8 mouse cellular contexts compared by ENCODE assay signal in genomic region chr8:54779317-54780133, GRCm38 (mm10).
DNase-seq lines count a peak whose midpoint lies in the region; ATAC-seq and TF ChIP-seq lines count a peak whose summit lies in the region.

No protein-coding gene starts in this region.

- no peak for TF ChIP-seq POLR2A in brain, embryonic 14.5 days (IDR thresholded peaks at IDR 0.05; ENCODE audit: borderline replicate concordance, extremely low read depth, insufficient read depth, insufficient read length, poor library complexity, severe bottlenecking)

- peak overlapping the region; percentile 63 for H3K9ac ChIP-seq in forebrain, embryonic 16.5 days (replicated peaks; ENCODE audit: low read depth, low read length)
- H3K9ac ChIP-seq in hindbrain, embryonic 13.5 days = peak overlapping the region; percentile 69

- H3K4me2 ChIP-seq in forebrain, embryonic 16.5 days (ENCODE audit: low read length) = peak overlapping the region; percentile 86
- peak overlapping the region; percentile 83 for H3K4me2 ChIP-seq in hindbrain, embryonic 13.5 days

- H3K36me3 ChIP-seq in forebrain, embryonic 16.5 days (ENCODE audit: control insufficient read depth, insufficient read depth) = no peaks in the 10 kb centered on the region
- no peaks in the 10 kb centered on the region for H3K36me3 ChIP-seq in hindbrain, embryonic 13.5 days

- H3K27me3 ChIP-seq in forebrain, embryonic 16.5 days (replicated peaks; ENCODE audit: control insufficient read depth, insufficient read depth, low read length) = no peaks in the 10 kb centered on the region
- H3K27me3 ChIP-seq in hindbrain, embryonic 13.5 days = no peaks in the 10 kb centered on the region

- peak; percentile 43 for DNase-seq in ES-CJ7 (ENCODE audit: low read depth, low spot score)
- DNase-seq in brain, embryonic 14.5 days (ENCODE audit: low read depth) = peak; percentile 68
- DNase-seq in layer of hippocampus, postnatal 36 days = peak; percentile 31 to 40
- peak; percentile 7 for DNase-seq in lung, postnatal 14 days
- DNase-seq in right cerebral cortex, postnatal 25 days = peak; percentile 26
- no peak for DNase-seq in urinary bladder, postnatal 25 days (ENCODE audit: low spot score)

- ATAC-seq in forebrain, embryonic 16.5 days = peak; percentile 62
- peak; percentile 69 for ATAC-seq in hindbrain, embryonic 13.5 days (ENCODE audit: low FRiP score)

- peaks cover 14% of the 10 kb centered on the region for H3K4me1 ChIP-seq in forebrain, embryonic 16.5 days (replicated peaks; ENCODE audit: control insufficient read depth, insufficient read depth, low read length)
- H3K4me1 ChIP-seq in hindbrain, embryonic 13.5 days (replicated peaks) = peaks cover 15% of the 10 kb centered on the region

- TF ChIP-seq CTCF in brain, embryonic 14.5 days (IDR thresholded peaks at IDR 0.05; ENCODE audit: borderline replicate concordance, extremely low read depth, insufficient read depth, insufficient read length) = no peak

- H3K27ac ChIP-seq in forebrain, embryonic 16.5 days (ENCODE audit: low read length) = peak overlapping the region; percentile 42
- H3K27ac ChIP-seq in hindbrain, embryonic 13.5 days = peak overlapping the region; percentile 64

- under 1% methylated on average over 23 of the region's 23 CpGs for WGBS in forebrain, embryonic 16.5 days
- under 1% methylated on average over 23 of the region's 23 CpGs for WGBS in hindbrain, embryonic 13.5 days

- no peaks in the 10 kb centered on the region for H3K9me3 ChIP-seq in forebrain, embryonic 16.5 days (ENCODE audit: control insufficient read depth, low read length)
- H3K9me3 ChIP-seq in hindbrain, embryonic 13.5 days = no peaks in the 10 kb centered on the region

- peak overlapping the region; percentile 51 for H3K4me3 ChIP-seq in forebrain, embryonic 16.5 days (replicated peaks; ENCODE audit: low read length)
- H3K4me3 ChIP-seq in hindbrain, embryonic 13.5 days = peak overlapping the region; percentile 47
